Mouse (Mus musculus): ENCODE results near the gene Ankrd11. TPM values are rescaled to one million over a fixed set of nuclear protein-coding genes. Genes with fewer than 3 reads are reported as not detected.

Gene Ankrd11
- total RNA-seq, 4 experiments from 2014 or later, result 146 to 152 (median 151) TPM

- DNase-seq (ENCODE audit: low spot score in 2 of 2), result no peak
These were observed 36.7 kb downstream of the Ankrd11 start for GRCm38 (mm10) chr8:123005328-123005727.

DNA sequence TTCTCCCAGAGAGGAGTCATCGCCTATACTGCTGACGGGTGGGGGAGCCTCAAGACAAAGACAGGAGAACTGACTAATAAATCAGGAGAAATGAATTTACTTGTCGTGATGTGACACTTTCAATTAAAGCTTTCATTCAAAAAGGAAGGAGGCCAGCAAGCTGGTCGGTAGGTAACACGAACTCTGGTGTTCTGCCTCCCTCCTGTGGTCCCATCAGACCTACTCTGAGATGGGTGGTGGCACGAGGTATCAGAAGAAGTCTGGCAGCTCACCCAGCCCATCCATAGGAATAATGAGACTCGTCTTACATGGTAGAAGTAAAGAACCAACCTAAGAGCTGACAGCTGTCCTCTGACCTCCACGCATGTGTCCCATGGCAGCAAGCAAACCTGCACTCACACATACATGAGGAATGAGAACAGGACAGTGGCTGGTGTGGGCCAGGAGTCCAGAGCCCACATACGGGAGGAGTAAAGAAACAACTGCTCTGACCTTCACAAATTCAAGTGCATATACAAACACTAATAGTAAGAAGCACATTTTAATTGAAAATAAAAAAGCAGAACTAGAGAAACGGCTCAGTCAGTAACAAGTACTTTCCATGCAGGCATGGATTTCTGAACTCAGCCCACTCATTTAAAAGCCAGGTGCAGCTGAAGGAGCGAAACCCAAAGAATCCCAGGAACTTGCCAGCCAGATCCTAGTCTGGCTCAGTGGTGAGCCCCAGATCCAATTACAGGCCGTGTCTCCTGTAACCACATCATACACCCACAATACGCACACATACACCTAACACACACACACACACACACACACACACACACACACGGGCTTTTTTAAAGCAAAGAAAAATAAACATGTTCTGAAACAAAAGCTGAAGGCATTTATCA, 37.8 kb downstream of the Ankrd11 start:
- DNase-seq (ENCODE audit: low spot score in 2 of 2), result no peak

- no peak for DNase-seq (ENCODE audit: low spot score in 2 of 2)
These were observed 41.8 kb downstream of the Ankrd11 start for GRCm38 (mm10) chr8:123000311-123000710.

GRCm38 (mm10) chr8:122997963-122998362, 44.1 kb downstream of the Ankrd11 start:
- no peak for DNase-seq (ENCODE audit: low spot score in 2 of 2)

DNA sequence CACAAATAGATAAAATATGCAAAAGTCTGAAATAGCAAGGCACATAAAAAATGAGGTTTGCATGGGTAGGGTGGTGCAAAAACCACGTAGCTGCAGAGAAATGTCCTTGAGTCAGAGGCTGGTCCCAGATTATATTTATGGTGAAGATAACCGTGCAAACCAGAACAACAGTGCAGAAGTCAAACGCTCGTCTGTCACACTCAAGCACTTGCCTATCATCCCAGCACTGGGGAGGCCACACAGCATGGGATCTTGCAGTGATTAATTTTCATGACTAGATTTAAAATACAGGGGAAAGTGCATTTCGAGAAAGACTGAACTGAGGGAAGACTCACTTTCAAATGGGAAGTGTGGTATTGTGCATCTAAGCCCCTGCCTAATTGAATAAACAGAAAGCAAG, 48.3 kb downstream of the Ankrd11 start:
- DNase-seq (ENCODE audit: low spot score in 2 of 2), result no peak

GRCm38 (mm10) chr8:122993031-122993430, 49.0 kb downstream of the Ankrd11 start:
- DNase-seq (ENCODE audit: low spot score in 2 of 2), result no peak

DNA sequence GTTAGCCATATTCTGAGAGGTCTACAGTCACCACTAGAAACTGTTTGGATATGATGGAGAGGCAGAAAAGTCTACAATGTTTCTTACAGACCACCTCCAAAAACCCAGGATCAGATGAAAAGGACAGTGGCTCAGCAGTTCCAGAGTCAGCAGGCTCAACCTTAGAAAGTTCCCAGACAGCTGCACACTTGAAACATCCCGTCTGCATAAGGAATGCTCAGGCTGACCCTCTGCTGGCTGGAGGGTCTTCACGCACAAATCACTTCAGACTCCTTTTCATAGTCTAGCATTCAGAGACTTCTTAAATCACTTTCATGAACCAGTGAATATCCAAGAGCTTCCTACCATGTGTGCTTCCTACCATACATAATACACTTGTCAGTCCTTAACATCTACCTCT, 49.8 kb downstream of the Ankrd11 start:
- no peak for DNase-seq (ENCODE audit: low spot score in 2 of 2)

- DNase-seq (ENCODE audit: low spot score in 2 of 2), result no peak
These were observed 50.7 kb downstream of the Ankrd11 start for GRCm38 (mm10) chr8:122991368-122991767.

- DNase-seq (ENCODE audit: low spot score in 2 of 2), result no peak
These were observed 52.1 kb downstream of the Ankrd11 start for GRCm38 (mm10) chr8:122989976-122990375.

DNA sequence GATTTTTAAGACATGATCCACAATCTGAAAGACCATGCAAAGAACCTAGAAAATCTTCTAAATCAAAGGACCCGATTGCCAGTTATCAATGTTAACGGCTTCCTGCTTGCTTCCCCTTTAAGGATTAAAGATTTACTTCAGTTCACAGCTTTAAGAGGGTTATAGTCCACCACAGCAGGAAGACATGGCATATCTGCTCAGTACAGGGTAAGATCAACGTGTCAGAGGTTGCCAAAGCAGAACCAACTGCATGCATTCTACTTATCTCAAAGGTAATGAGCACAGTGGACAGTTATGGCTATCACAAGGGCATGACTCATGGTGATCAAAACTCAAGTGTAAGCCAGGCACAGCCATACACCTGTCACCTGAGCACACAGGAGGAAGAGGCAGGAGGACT, 53.1 kb downstream of the Ankrd11 start:
- no peak for DNase-seq (ENCODE audit: low spot score in 2 of 2)

GRCm38 (mm10) chr8:122987255-122987654, 54.8 kb downstream of the Ankrd11 start:
- no peak for DNase-seq (ENCODE audit: low spot score in 2 of 2)

DNA sequence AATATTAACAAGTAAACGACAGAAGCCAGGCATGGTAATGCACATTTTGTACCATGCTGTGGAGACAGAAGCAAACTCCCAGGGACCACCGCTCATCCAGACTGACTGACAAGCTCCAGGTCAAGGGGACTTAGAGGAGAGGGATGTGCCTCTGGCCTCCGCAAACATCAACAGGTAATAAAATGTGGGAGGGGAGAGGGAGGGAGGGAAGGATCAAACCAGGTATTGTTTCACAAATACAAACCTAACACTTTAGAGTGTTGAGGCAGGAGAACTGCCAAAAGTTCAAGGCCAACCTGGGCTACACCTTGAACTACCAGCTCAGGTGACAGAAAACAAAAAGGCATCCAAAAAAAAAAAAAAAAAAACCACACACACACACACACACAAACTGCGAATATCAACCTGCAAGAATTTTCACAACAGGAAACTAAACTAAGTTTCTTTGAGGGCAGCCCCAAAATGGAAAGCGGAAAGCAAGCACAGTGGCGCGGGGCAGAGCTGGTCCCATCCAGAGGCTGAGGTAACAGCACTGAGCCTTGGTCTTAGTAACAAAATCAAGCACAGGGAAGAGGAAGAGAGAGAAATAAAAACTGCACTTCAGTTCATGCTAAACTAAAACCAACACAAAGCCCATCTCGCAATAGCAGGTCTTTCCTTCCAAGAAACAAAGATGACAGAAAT, 55.4 kb downstream of the Ankrd11 start:
- no peak for DNase-seq (ENCODE audit: low spot score in 2 of 2)

- DNase-seq (ENCODE audit: low spot score in 2 of 2), result no peak
These were observed 57.9 kb downstream of the Ankrd11 start for GRCm38 (mm10) chr8:122984175-122984574.

DNA sequence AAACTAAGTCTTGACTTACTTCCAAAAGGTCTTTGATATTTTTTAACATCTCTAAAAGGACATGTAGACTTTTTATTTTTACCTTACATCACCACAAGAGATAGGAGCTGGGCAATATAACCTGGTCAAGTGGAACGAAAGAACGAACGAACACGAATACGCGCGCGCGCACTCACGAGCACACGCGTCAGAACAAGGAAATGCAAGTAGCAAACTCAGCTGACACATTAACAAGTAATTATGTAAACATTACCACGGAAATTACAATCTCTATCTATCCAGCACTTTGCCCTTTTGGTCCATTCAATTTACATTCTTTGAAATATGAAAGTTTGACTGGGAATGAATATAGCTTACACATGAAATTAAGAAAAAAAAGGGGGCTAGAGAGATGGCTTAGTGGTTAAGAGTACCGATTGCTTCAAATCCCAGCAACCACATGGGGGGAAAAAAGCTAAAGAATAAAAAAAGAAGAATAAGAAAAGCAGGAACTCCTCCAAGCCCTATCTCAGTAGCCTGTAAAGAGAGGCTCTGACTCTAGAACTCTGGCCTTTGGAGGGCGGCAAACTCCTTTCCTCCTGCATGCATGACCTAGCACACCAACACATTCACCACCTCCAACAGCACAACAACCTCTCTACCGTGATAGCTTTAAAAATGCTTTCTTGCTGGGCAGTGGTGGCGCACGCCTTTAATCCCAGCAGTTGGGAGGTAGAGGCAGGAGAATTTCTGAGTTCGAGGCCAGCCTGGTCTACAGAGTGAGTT, 58.7 kb downstream of the Ankrd11 start:
- DNase-seq (ENCODE audit: low spot score in 2 of 2), result no peak

- no peak for DNase-seq (ENCODE audit: low spot score in 2 of 2)
These were observed 60.4 kb downstream of the Ankrd11 start for GRCm38 (mm10) chr8:122981646-122982045.

GRCm38 (mm10) chr8:122979865-122980509, 62.1 kb downstream of the Ankrd11 start:
- DNase-seq (ENCODE audit: low spot score in 2 of 2), result no peak

DNA sequence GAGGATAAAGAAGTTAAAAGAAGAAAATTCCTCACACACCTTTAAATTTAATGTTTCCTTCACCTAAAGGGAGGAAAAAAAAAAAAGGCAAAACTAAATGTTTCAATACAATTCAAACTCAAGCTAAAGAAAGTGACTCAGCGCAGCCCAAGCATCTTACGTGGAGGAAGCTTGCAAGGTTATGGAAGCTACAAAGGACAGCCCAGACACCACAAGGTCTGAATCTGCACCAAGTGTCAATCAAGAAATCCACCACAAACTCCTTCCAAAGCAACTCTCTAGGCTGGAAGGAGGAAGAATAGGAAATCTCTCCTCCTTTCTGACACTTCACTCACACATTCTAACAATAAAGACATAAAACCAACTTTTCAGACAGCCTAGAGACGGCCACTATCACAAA, 62.7 kb downstream of the Ankrd11 start:
- no peak for DNase-seq (ENCODE audit: low spot score in 2 of 2)

- no peak for DNase-seq (ENCODE audit: low spot score in 2 of 2)
These were observed 66.0 kb downstream of the Ankrd11 start for GRCm38 (mm10) chr8:122976046-122976445.

- DNase-seq (ENCODE audit: low spot score in 2 of 2), result no peak
These were observed 72.0 kb downstream of the Ankrd11 start for GRCm38 (mm10) chr8:122969964-122970620.

DNA sequence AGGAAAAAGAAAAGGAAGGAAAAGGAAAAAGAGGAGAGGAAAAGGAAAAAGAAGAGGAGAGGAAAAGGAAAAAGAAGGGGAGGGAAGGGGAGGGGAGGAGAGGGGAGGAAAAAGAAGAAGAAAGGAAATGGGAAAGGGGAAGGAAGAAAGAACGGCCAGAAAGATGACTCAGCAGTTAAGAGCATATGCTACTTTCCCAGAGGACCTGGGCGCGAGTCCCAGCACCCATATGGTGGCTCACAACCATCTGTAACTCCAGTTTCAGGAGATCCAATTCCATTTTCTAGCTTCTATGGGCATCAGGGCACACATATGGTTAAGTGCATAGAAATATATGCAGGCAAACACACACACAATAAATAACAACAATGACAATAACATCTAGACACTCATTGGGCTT, 73.9 kb downstream of the Ankrd11 start:
- DNase-seq (ENCODE audit: low spot score in 2 of 2), result no peak

DNA sequence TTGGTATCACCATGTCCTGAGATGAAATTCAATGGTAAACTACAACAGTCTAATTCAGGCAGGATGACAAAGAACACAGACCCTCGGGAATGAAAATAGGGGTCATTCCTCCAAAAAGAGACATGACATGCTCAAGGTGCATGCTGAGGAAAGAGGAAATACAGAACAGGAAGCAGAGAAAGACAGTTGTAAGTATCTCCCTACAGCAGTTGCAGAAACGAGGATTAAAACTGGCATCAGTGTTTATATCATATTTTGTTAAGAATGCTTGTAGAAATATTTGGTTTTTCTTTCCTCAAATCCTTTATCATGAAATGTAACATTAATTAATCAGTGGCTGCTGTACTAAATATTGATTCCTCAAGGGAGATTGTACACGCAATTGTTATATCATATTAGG, 75.4 kb downstream of the Ankrd11 start:
- DNase-seq (ENCODE audit: low spot score in 2 of 2), result no peak
